Mouse (Mus musculus) ES-Bruce4 (cell line): ENCODE measurements around the gene Rapgef1. TPM values are rescaled to one million over a fixed set of nuclear protein-coding genes. Genes with fewer than 3 reads are reported as not detected.

Experiments used
- H3K27ac ChIP-seq: 2 replicates; pipeline ENCODE4 v1.5.1; 2012; ENCODE audit warnings: low read length, inconsistent platforms; ENCODE audit not compliant: insufficient read depth
- H3K27me3 ChIP-seq: 2 replicates; pipeline ENCODE4 v1.6.1; 2012; ENCODE audit warnings: mild to moderate bottlenecking, low read length, inconsistent platforms; ENCODE audit not compliant: control insufficient read depth, poor library complexity, insufficient read depth, severe bottlenecking
- H3K36me3 ChIP-seq: 2 replicates; pipeline ENCODE4 v1.6.1; 2012; ENCODE audit warnings: inconsistent platforms, mild to moderate bottlenecking, low read length, moderate library complexity; ENCODE audit not compliant: control insufficient read depth, poor library complexity, insufficient read depth, severe bottlenecking
- H3K4me1 ChIP-seq: one replicate; pipeline ENCODE4 v1.8.1; 2011; ENCODE audit warnings: low read length; ENCODE audit not compliant: control insufficient read depth, insufficient read depth
- H3K4me3 ChIP-seq: 2 replicates; pipeline ENCODE4 v1.5.1; 2011; ENCODE audit warnings: low read depth, mild to moderate bottlenecking, low read length
- H3K9ac ChIP-seq: 2 replicates; pipeline ENCODE4 v1.6.1; 2012; ENCODE audit warnings: low read depth, mild to moderate bottlenecking, inconsistent platforms; ENCODE audit not compliant: poor library complexity, severe bottlenecking
- H3K9me3 ChIP-seq: replicated peaks from 2 replicates; pipeline ENCODE4 v1.6.1; 2012; ENCODE audit warnings: mild to moderate bottlenecking, low read length, inconsistent platforms; ENCODE audit not compliant: control insufficient read depth, poor library complexity, insufficient read depth, severe bottlenecking
- CTCF ChIP-seq: IDR thresholded peaks from one replicate; pipeline ENCODE4 v1.8.1; 2011; ENCODE audit warnings: low read depth, low read length
- EP300 ChIP-seq: IDR thresholded peaks from 2 replicates; pipeline ENCODE4 v1.6.1; 2011; ENCODE audit warnings: low read depth, low read length; ENCODE audit not compliant: insufficient read depth
- POLR2A ChIP-seq: IDR thresholded peaks from one replicate; pipeline ENCODE4 v1.8.1; 2011; ENCODE audit warnings: low read length; ENCODE audit not compliant: insufficient read depth
- polyA plus RNA-seq: library from polyadenylated mRNA; stranded (reverse); fragments of >200 nt; gene quantifications from 2 replicates; pipeline ENCODE4 v1.2.4, GENCODE M21; 2011; ENCODE audit warnings: low read depth; ENCODE audit not compliant: missing spikeins, insufficient read depth, insufficient read length

The Rapgef1 gene
- polyA plus RNA-seq, 1 experiment, result 37.0 TPM

DNA sequence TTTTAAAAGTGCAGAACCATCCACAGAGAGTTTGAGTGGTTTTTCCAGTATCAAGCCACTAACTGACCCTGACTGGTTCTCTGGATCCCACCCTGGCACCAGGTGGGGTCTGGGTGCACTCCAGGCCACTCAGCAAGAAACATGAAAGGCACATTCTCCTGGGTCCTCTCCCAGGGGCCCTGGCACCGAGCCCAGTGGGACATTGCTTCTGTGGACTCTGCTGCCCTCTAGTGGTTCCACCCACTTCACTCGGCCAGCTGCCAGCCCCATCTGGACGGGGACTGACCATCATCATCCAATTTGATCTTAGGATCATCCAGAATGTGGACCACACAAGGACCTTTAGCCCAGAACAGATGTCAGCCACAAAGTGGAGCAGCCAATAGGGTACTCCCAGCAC is 15.6 kb upstream of the Rapgef1 start:
- Histone ChIP-seq H3K4me3 (no peak overlapping the region), H3K36me3 (no peaks in the 10 kb centered on the region), H3K4me1 (no peaks in the 10 kb centered on the region), H3K9ac (no peak overlapping the region), H3K27me3 (no peaks in the 10 kb centered on the region), H3K27ac (no peak overlapping the region), H3K9me3 (no peaks in the 10 kb centered on the region)
- TF ChIP-seq EP300, result no peak
- peak; percentile 92 for TF ChIP-seq CTCF

DNA sequence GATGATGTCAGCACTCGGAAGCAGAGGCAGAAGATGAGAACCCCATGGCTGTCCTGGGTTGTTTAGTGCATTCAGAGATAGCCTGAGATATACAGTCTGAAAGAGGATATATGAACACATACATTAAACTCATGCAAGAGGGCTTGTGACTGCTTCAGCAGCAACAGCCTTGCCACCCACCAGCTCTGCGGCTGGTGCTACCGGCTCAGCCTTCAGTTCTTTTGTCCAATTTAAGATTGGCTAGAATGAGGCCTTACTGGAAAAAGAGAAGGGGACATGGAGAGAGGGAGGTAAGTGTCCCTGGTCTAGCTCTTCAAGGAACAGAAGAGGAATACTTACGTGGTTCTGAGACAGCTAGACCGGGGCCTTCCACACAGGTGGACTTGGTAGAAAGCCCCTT is 13.9 kb upstream of the Rapgef1 start:
- H3K4me3 ChIP-seq, result no peak overlapping the region

DNA sequence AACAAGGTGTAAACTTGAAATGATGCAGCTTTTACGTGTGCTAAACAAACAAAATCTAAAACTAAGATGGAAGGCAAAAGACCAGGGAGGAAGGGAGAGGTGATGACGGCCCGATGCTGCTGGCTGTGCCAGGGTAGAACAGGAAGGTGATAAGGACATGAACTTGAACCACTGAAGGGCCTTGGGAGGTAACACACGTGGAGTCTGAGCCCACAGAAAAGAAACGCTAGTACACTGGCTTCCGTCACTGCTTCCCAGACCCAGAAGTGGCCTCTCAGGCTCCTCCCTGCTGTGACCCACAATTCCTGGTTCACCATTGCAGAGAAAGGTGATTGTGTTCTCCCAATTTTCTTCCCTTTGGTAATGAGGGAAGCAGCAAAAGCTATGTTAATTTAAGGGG is 13.1 kb upstream of the Rapgef1 start:
- no peak overlapping the region for H3K4me3 ChIP-seq
- no peak overlapping the region for H3K27ac ChIP-seq
- no peaks in the 10 kb centered on the region for H3K4me1 ChIP-seq
- no peaks in the 10 kb centered on the region for H3K9me3 ChIP-seq
- H3K27me3 ChIP-seq, result no peaks in the 10 kb centered on the region
- no peak overlapping the region for H3K9ac ChIP-seq
- H3K36me3 ChIP-seq, result no peaks in the 10 kb centered on the region
- TF ChIP-seq EP300 (no peak), CTCF (no peak), POLR2A (no peak)

More for the DNA sequence above, 13.9 kb upstream of the Rapgef1 start:
- no peaks in the 10 kb centered on the region for H3K9me3 ChIP-seq
- H3K27me3 ChIP-seq, result no peaks in the 10 kb centered on the region
- no peak overlapping the region for H3K27ac ChIP-seq
- no peaks in the 10 kb centered on the region for H3K36me3 ChIP-seq
- no peaks in the 10 kb centered on the region for H3K4me1 ChIP-seq
- no peak overlapping the region for H3K9ac ChIP-seq
- no peak for TF ChIP-seq POLR2A
- no peak for TF ChIP-seq CTCF
- TF ChIP-seq EP300, result no peak

DNA sequence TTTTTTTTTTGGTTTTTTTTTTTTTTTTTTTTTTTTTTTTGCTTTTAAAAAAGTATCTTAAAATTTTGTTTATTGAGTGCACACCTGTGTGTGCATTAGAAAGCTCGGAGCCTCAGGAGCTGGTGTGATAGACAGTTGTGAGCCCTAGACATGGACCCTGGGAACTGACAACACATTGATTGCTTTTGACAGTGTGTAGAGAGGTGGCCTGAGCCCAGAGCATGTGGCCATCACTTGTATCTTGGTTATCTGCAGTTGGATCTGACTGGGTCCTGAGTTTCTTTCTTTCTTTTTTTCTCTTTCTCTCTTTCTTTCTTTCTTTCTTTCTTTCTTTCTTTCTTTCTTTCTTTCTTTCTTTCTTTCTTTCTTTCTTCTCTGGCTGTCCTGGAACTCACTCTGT is 2.2 kb upstream of the Rapgef1 start:
- H3K4me3 ChIP-seq, result no peak overlapping the region
- no peak for TF ChIP-seq POLR2A
- TF ChIP-seq EP300, result no peak
- TF ChIP-seq CTCF, result no peak
- H3K9me3 ChIP-seq, result no peaks in the 10 kb centered on the region
- H3K27ac ChIP-seq, result no peak overlapping the region
- no peaks in the 10 kb centered on the region for H3K36me3 ChIP-seq
- no peak overlapping the region for H3K9ac ChIP-seq
- H3K4me1 ChIP-seq, result peaks cover 3% of the 10 kb centered on the region
- H3K27me3 ChIP-seq, result no peaks in the 10 kb centered on the region; the same call in 1 of the 2 replicates

DNA sequence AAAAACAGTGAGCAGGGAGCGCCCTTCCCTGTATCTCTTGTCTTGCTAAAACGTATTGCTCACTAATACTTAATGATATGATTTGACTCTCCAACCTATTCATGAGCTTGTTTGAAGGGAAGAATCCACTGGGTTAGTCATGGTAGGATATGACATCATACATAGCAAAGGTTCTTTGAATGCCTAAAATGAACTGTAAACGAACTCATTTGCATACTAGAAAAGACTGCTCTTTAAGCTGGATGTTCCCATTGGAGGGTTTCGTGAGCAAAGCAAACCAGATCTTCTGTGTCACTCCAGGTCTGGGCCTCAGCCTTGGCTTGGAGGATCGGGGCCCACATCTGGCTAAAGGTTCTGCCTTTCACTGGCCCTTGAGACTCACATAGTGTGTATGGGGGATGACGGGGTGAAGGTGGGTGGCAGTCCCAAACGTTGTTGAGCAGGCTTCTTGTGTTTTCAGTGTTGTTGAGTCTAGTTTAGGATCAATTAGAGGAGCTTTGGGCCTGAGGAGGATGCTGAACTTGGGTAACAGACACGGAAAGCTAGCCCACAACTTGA is 515 bp upstream of the Rapgef1 start:
- Histone ChIP-seq H3K36me3 (no peaks in the 10 kb centered on the region), H3K27me3 (no peaks in the 10 kb centered on the region; the same call in 1 of the 2 replicates), H3K9me3 (no peaks in the 10 kb centered on the region), H3K9ac (no peak overlapping the region), H3K27ac (no peak overlapping the region), H3K4me3 (no peak overlapping the region), H3K4me1 (peaks cover 11% of the 10 kb centered on the region)
- no peak for TF ChIP-seq POLR2A

DNA sequence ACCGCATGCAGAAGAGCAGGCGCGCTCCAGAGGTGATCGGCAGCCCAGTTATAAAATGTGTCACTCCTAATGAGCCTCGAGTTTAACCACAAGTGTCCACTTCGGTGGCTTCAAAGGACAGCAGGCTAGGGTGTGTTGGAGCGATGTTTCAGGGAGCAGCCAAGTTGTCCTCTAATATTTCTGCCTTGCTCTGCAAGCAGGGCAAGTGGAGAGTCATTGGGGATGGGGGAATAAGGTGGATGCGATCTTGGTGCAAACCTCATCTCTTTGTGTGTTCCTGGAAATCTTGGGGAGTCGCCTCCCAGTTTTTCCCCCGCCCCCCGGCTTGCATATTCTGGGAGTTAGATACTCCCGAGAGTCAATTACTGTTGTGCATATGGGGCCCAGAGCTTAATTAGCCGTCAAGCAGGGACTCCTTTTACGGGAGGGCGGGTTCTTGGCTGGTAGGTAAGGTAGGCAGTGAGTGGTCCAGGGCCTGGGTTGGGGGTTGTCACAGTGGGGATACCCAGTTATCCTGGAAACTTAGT is 844 bp downstream of the Rapgef1 start:
- peak overlapping the region; percentile 95 for H3K4me3 ChIP-seq
- peak overlapping the region; percentile 53 for H3K27ac ChIP-seq
- H3K27me3 ChIP-seq, result no peaks in the 10 kb centered on the region; the same call in 1 of the 2 replicates
- peak overlapping the region; percentile 95 for H3K9ac ChIP-seq
- H3K36me3 ChIP-seq, result no peaks in the 10 kb centered on the region
- H3K4me1 ChIP-seq, result peaks cover 14% of the 10 kb centered on the region
- no peaks in the 10 kb centered on the region for H3K9me3 ChIP-seq
- no peak for TF ChIP-seq POLR2A
- TF ChIP-seq CTCF, result no peak
- no peak for TF ChIP-seq EP300
